ENCODE assay signal across 24 mouse cellular contexts in the genomic region with DNA sequence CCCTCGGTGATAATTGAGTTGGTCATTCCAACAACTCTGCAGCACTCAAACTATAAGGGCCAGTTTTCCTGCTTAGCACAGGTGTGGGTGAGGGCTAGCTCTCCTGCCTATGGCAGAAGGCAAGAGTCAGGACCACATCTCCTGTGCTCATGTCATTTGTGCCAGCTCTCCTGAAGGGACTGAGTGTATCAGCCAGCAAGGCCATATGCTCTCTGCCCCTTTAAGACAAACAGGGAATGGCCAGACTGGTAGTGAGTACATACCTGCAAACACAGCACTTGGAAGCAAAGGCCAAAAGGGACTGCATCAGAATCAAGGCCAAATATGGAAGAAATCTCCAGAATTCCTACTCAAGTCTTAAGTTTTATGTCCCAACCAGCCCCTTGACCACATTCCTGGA. TPM values are rescaled to one million over a fixed set of nuclear protein-coding genes. Genes with fewer than 3 reads are reported as not detected.
"Had no signal": no experiment of that assay in that cellular context is flagged by ENCODE, and none has a peak within 500 bp of the region (broad histone marks: within the 10 kb centered on the region; RNA-seq: fewer than 3 reads in every experiment).

No protein-coding gene starts in this region.

- H3K9ac ChIP-seq: liver, embryonic 13.5 days; lung, embryonic 14.5 days; midbrain, embryonic 12.5 days; midbrain, embryonic 15.5 days; neural tube, embryonic 12.5 days; neural tube, embryonic 15.5 days had no signal

- ATAC-seq: lung, postnatal 0 days; midbrain, embryonic 15.5 days had no signal

- H3K4me1 ChIP-seq: liver, embryonic 13.5 days; midbrain, embryonic 12.5 days; midbrain, embryonic 15.5 days; neural tube, embryonic 12.5 days; neural tube, embryonic 15.5 days had no signal

- H3K4me3 ChIP-seq: left cerebral cortex, adult 2 months; liver, embryonic 13.5 days; midbrain, embryonic 12.5 days; midbrain, embryonic 15.5 days; neural tube, embryonic 12.5 days; neural tube, embryonic 15.5 days had no signal

- H3K27ac ChIP-seq: kidney, postnatal 0 days; left cerebral cortex, adult 2 months; liver, embryonic 13.5 days; macrophage; midbrain, embryonic 12.5 days; midbrain, embryonic 15.5 days; neural tube, embryonic 12.5 days; neural tube, embryonic 15.5 days; stomach, postnatal 0 days had no signal

- H3K4me2 ChIP-seq: liver, embryonic 13.5 days; lung, embryonic 14.5 days; midbrain, embryonic 12.5 days; midbrain, embryonic 15.5 days; neural tube, embryonic 12.5 days; neural tube, embryonic 15.5 days had no signal

- H3K9me3 ChIP-seq: liver, embryonic 13.5 days; midbrain, embryonic 15.5 days; neural tube, embryonic 12.5 days had no signal

- DNase-seq: kidney, adult 9 months; kidney, postnatal 36 days; layer of hippocampus, postnatal 36 days; liver, embryonic 13.5 days; lung, embryonic 14.5 days; right cerebral cortex, adult 18-20 months; right cerebral cortex, postnatal 14 days; right cerebral cortex, postnatal 4 days; thymus, adult 2 months; thymus, postnatal 14 days; thymus, postnatal 4 days had no signal

- H3K27me3 ChIP-seq: liver, embryonic 13.5 days; midbrain, embryonic 12.5 days; midbrain, embryonic 15.5 days; neural tube, embryonic 12.5 days; neural tube, embryonic 15.5 days had no signal

- H3K36me3 ChIP-seq: liver, embryonic 13.5 days; midbrain, embryonic 12.5 days; midbrain, embryonic 15.5 days; neural tube, embryonic 12.5 days; neural tube, embryonic 15.5 days had no signal

RNA-seq across cellular contexts. Expression of a gene that starts 41.7 kb away (rescaled TPM):
- polyA plus RNA-seq: limb, embryonic 11.5 days; limb, embryonic 14.5 days; liver, embryonic 13.5 days; liver, embryonic 16.5 days; lung, embryonic 14.5 days; lung, postnatal 0 days; macrophage; midbrain, embryonic 12.5 days; midbrain, embryonic 15.5 days; neural tube, embryonic 12.5 days; neural tube, embryonic 15.5 days; stomach, embryonic 14.5 days; stomach, postnatal 0 days; thymus, adult 2 months had no signal
